Comparison of ENCODE assay signal across 8 mouse cellular contexts in the genomic region with DNA sequence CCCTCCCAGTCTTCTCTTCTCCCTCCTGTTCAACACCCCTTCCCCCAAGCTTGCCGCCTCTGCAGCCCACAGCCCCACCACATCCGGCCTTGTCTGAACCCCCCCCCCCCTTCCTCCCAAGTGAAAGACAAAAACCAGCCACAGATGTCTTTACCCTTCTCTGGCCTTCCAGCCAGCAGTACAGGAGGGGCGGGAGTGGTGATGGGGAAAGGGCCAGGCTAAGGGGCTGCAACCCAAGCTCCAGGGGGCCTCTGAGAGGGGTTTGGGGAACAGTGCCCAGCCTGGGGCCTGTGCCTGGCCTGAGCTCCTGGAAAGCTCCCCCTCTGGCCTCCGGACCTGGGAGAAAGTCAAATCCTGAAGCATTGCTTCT. TPM values are rescaled to one million over a fixed set of nuclear protein-coding genes. Genes with fewer than 3 reads are reported as not detected.
A peak's percentile ranks its signal among the peaks of the same experiment; 100 is the strongest.
DNase-seq lines count a peak whose midpoint lies in the region; ATAC-seq and TF ChIP-seq lines count a peak whose summit lies in the region.

No protein-coding gene starts in this region.

- H3ac ChIP-seq in myocyte (ENCODE audit: control insufficient read depth, insufficient read length): no peak overlapping the region

- 20% methylated on average over 4 of the region's 4 CpGs for WGBS in heart, embryonic 15.5 days
- 21% methylated on average over 4 of the region's 4 CpGs for WGBS in hindbrain, embryonic 11.5 days

- H3K27me3 ChIP-seq in heart, embryonic 15.5 days: peaks cover 14% of the 10 kb centered on the region; the same call in 1 of the 2 replicates
- H3K27me3 ChIP-seq in hindbrain, embryonic 11.5 days (ENCODE audit: control insufficient read depth, insufficient read depth, low read length): no peaks in the 10 kb centered on the region
- H3K27me3 ChIP-seq in myocyte (ENCODE audit: control insufficient read depth, insufficient read depth, insufficient read length): peaks cover 7% of the 10 kb centered on the region

- no peaks in the 10 kb centered on the region for H3K36me3 ChIP-seq in heart, embryonic 15.5 days
- no peaks in the 10 kb centered on the region for H3K36me3 ChIP-seq in hindbrain, embryonic 11.5 days (ENCODE audit: control insufficient read depth, insufficient read depth, low read length)
- no peaks in the 10 kb centered on the region for H3K36me3 ChIP-seq in myocyte (ENCODE audit: control insufficient read depth, insufficient read depth)

- DNase-seq in heart, adult 8-10 months (ENCODE audit: low spot score): no peak
- DNase-seq in NIH3T3 (ENCODE audit: low read depth): peak; percentile 74
- no peak for DNase-seq in hindbrain, embryonic 11.5 days (ENCODE audit: low spot score)
- DNase-seq in adrenal gland, postnatal 14 days: no peak
- no peak for DNase-seq in right cerebral cortex, postnatal 14 days
- DNase-seq in urinary bladder, postnatal 4 days (ENCODE audit: low spot score in 2 of 2): no peak

- H3K27ac ChIP-seq in heart, embryonic 15.5 days: peak overlapping the region; percentile 77
- H3K27ac ChIP-seq in hindbrain, embryonic 11.5 days (ENCODE audit: low read depth, low read length): peak overlapping the region; percentile 81

- no peak for TF ChIP-seq POLR2A in myocyte (IDR thresholded peaks at IDR 0.05; ENCODE audit: insufficient read length, low read depth)

- no peak overlapping the region for H3K9ac ChIP-seq in heart, embryonic 15.5 days
- H3K9ac ChIP-seq in hindbrain, embryonic 11.5 days (ENCODE audit: low read depth, low read length): no peak overlapping the region

- no peak overlapping the region for H3K4me3 ChIP-seq in heart, embryonic 15.5 days
- no peak overlapping the region for H3K4me3 ChIP-seq in hindbrain, embryonic 11.5 days (ENCODE audit: low read depth, low read length)
- H3K4me3 ChIP-seq in myocyte: no peak overlapping the region

- 0 out of 2 replicates have a peak overlapping the region, but pooled peaks have one; percentile 16 for H3K4me2 ChIP-seq in heart, embryonic 15.5 days
- H3K4me2 ChIP-seq in hindbrain, embryonic 11.5 days (replicated peaks; ENCODE audit: low read depth, low read length): no peak overlapping the region
- peak overlapping the region; percentile 38 for H3K4me2 ChIP-seq in myocyte (ENCODE audit: low read depth)

- peaks cover 58% of the 10 kb centered on the region for H3K4me1 ChIP-seq in heart, embryonic 15.5 days (replicated peaks)
- peaks cover 19% of the 10 kb centered on the region for H3K4me1 ChIP-seq in hindbrain, embryonic 11.5 days (replicated peaks; ENCODE audit: control insufficient read depth, insufficient read depth, low read length)

- no peaks in the 10 kb centered on the region for H3K9me3 ChIP-seq in heart, embryonic 15.5 days (replicated peaks)
- H3K9me3 ChIP-seq in hindbrain, embryonic 11.5 days (ENCODE audit: control insufficient read depth, low read length): no peaks in the 10 kb centered on the region

- peak; percentile 29 for ATAC-seq in heart, embryonic 15.5 days (replicated peaks; ENCODE audit: insufficient number of reproducible peaks, insufficient read depth, low FRiP score, low read depth)
- peak; percentile 32; the same call in 1 of the 2 replicates for ATAC-seq in hindbrain, embryonic 11.5 days (ENCODE audit: low FRiP score)

- no peaks in the 10 kb centered on the region for H3K79me2 ChIP-seq in myocyte (ENCODE audit: control insufficient read depth, insufficient read depth)

TF ChIP-seq in myocyte, 11 proteins besides CTCF, POLR2A, EP300 and RAD21:
- TF ChIP-seq TCF3 (IDR thresholded peaks at IDR 0.05; ENCODE audit: insufficient read length, low read depth): no peak
- no peak for TF ChIP-seq MAX (IDR thresholded peaks at IDR 0.05; ENCODE audit: low read depth)
- TF ChIP-seq POLR2AphosphoS2 (IDR thresholded peaks at IDR 0.05; ENCODE audit: insufficient read length, low read depth): no peak

RNA-seq across cellular contexts. Expression of gene Ccr7, which starts 7.0 kb away (rescaled TPM):
- 0.34 and 0.67 TPM in 2 replicates for polyA plus RNA-seq in heart, embryonic 15.5 days (2015; fragmentation: Nextera tagmentation; extraction: Ambion mirVana)
- under 1 TPM in 3 of 4 experiments, not detected in 1; 0.14 to 0.57 (median 0.25) TPM for total RNA-seq in heart, adult 8-10 months (2022)
- polyA plus RNA-seq in hindbrain, embryonic 11.5 days (2014; fragmentation: Nextera tagmentation; extraction: Ambion mirVana): 0.17 and 0.31 TPM in 2 replicates
- polyA plus RNA-seq in myocyte (2012; fragmentation: generic; extraction: Trizol): 0.38 TPM
- total RNA-seq in adrenal gland, postnatal 14 days (2021): 0.48 and 10.5 TPM in 2 replicates

RNA-seq across cellular contexts. Expression of gene Tns4, which starts 58.8 kb away (rescaled TPM):
- 0.08 and 0.27 TPM in 2 replicates for polyA plus RNA-seq in heart, embryonic 15.5 days (2015; fragmentation: Nextera tagmentation; extraction: Ambion mirVana)
- total RNA-seq in heart, adult 8-10 months (2022): under 1 TPM; 0.06 to 0.43 (median 0.16) TPM
- polyA plus RNA-seq in hindbrain, embryonic 11.5 days (2014; fragmentation: Nextera tagmentation; extraction: Ambion mirVana): 0.50 and 1.1 TPM in 2 replicates
- 0.11 TPM for polyA plus RNA-seq in myocyte (2012; fragmentation: generic; extraction: Trizol)
- 0.52 and 0.90 TPM in 2 replicates for total RNA-seq in adrenal gland, postnatal 14 days (2021)
